Mouse (Mus musculus) adrenal gland, adult 8-10 months (tissue): Measurements from ENCODE around the gene Ppp1r12b. TPM values are rescaled to one million over a fixed set of nuclear protein-coding genes. Genes with fewer than 3 reads are reported as not detected.

Experiments
- DNase-seq: peaks from one replicate; pipeline ENCODE4 v3.0.0; 2022
- microRNA-seq, 2 experiments: library from miRNA; unstranded; fragments of <30 nt; microRNA quantifications; one replicate each; pipeline ENCODE4 v1.2.0; 2022
- total RNA-seq, 4 experiments: library from RNA; stranded (reverse); gene quantifications; 2 replicates each; pipeline ENCODE4 v1.2.4; 2022

Ppp1r12b gene
- total RNA-seq, 4 experiments from 2014 or later, result 10.3 to 23.7 (median 15.7) TPM

GRCm38 (mm10) chr1:134714166-134714565 is 241.6 kb downstream of the Ppp1r12b start:
- no peak for DNase-seq

GRCm38 (mm10) chr1:134713421-134713969 is 242.2 kb downstream of the Ppp1r12b start:
- DNase-seq, result no peak

GRCm38 (mm10) chr1:134712781-134713299 is 242.9 kb downstream of the Ppp1r12b start:
- no peak for DNase-seq

GRCm38 (mm10) chr1:134711653-134712052 is 244.1 kb downstream of the Ppp1r12b start:
- DNase-seq, result no peak

- DNase-seq, result no peak
Measured at GRCm38 (mm10) chr1:134711061-134711460, 244.7 kb downstream of the Ppp1r12b start.

GRCm38 (mm10) chr1:134709411-134710306 is 246.1 kb downstream of the Ppp1r12b start:
- DNase-seq, result no peak

- DNase-seq, result no peak
Measured at GRCm38 (mm10) chr1:134708801-134709385, 246.8 kb downstream of the Ppp1r12b start.

- DNase-seq, result no peak
Measured at GRCm38 (mm10) chr1:134708274-134708673, 247.5 kb downstream of the Ppp1r12b start.

- DNase-seq, result no peak
Measured at GRCm38 (mm10) chr1:134707516-134707915, 248.2 kb downstream of the Ppp1r12b start.

GRCm38 (mm10) chr1:134706549-134706948 is 249.2 kb downstream of the Ppp1r12b start:
- DNase-seq, result no peak

Small RNA genes lying within 50 kb of the gene (microRNA-seq; reads per million reads assigned to microRNA genes)
- gene Gm22232, result 0 reads per million in 2 experiments

Other genes with a start within 250 kb of the Ppp1r12b start
- 1 to 10 TPM in 2 of 4 experiments, under 1 TPM in 2; 0.70 to 1.7 (median 1.1) TPM for gene Ube2t, start 6.6 kb upstream of the Ppp1r12b start, total RNA-seq
- gene Lgr6, start 149.3 kb upstream of the Ppp1r12b start, total RNA-seq, result 1 to 10 TPM in 2 of 4 experiments, under 1 TPM in 2; 0.40 to 2.2 (median 1.1) TPM
- gene Ptpn7, start 176.8 kb upstream of the Ppp1r12b start, total RNA-seq, result 1 to 10 TPM; 1.4 to 1.5 (median 1.4) TPM
- 10 to 100 TPM; 57.5 to 77.4 (median 68.5) TPM for gene Arl8a, start 190.9 kb upstream of the Ppp1r12b start, total RNA-seq
- 1 to 10 TPM in 3 of 4 experiments, under 1 TPM in 1; 0.80 to 1.9 (median 1.3) TPM for gene Gpr37l1, start 211.7 kb upstream of the Ppp1r12b start, total RNA-seq